ENCODE assay signal across 14 mouse cellular contexts in the genomic region with DNA sequence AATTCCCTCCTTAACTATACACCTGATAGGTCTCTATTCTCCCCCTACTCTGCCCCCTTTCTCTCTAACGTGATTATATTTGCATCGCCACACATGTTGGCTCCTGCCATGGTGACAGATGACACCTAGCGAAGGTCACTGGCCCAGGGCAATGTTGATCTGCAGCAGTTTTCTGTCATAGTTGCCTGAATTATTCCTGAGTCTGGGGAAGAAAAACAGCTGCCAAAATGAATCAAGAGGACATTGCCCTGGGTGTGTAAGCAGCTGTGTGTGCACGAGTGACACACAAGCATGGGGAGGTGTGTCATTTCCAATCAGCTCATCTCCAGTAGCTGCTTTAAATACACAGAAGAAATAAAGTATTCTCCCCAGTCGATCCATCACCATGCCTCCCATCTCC.
DNase-seq lines count a peak whose midpoint lies in the region.
"Had no signal": no experiment of that assay in that cellular context is flagged by ENCODE, and none has a peak within 500 bp of the region (broad histone marks: within the 10 kb centered on the region; RNA-seq: fewer than 3 reads in every experiment).

No protein-coding gene starts in this region.

- DNase-seq in embryo, embryonic 10 days (ENCODE audit: low spot score) = peak; percentile 20
- DNase-seq in embryo, embryonic 9.5 days (ENCODE audit: extremely low spot score) = no peak
- DNase-seq in embryo, embryonic 11 days = peak; percentile 5
- peak; percentile 4 for DNase-seq in retina, adult 2 months (ENCODE audit: low read depth, low spot score)
- no peak for DNase-seq in kidney, postnatal 4 days
- DNase-seq in heart, adult 9 months (ENCODE audit: low spot score in 2 of 2) = no peak
- DNase-seq in natural killer cell, adult 2 months (ENCODE audit: low spot score in 2 of 2) = no peak
- DNase-seq: adrenal gland, postnatal 10 days; cerebellum, adult 11 months; cerebellum, adult 8-10 months; cerebellum, postnatal 25 days; gastrocnemius, postnatal 10 days; heart, adult 18-20 months; heart, postnatal 14 days had no signal

Comparison
In these comparisons a context has a peak if more than half of its experiments do, and no peak if none do; other contexts are left out.
1. DNase-seq: peak in embryo, embryonic 10 days (single experiment), embryo, embryonic 11 days (single experiment) and retina, adult 2 months (single experiment); none in embryo, embryonic 9.5 days (single experiment), kidney, postnatal 4 days (0 of 2), heart, adult 9 months (0 of 2) and natural killer cell, adult 2 months (0 of 2).